Mouse (Mus musculus): ENCODE results near the gene Klhl3. TPM values are rescaled to one million over a fixed set of nuclear protein-coding genes. Genes with fewer than 3 reads are reported as not detected.

Klhl3 gene
- polyA plus RNA-seq, 1 experiment = 0.25 TPM

DNA sequence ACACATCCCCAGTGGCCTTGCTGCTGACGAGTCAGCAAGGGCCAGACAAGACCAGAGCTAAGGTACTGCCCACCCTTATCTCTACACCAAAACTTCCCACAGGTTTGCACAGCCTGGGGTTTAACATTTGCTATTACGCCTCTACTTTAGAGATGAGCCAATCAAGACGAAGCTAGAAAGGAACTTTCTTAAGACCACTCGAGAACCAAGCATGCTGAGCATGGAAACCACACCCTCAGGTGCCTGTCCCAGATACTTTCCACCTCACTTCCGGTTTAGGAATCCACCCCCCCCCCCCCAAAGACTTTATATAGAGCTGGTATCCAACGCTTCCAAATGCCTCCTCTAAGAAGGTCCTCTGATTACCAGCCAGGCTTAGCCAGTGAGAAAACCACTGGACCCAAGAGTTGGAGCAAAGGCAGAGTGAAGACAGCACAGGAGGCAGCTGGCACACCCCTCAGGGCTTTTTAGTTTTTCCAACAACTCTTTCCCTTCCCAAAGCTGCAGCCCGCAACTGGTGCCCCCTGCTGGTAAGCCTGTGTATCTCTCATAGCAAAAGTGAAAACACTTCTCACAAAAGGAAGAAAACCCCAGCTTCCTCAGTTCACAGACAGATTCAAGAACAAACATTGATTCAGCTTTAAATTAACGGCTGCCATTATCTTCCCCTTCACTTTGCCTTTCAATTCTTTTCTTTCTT, 4.1 kb upstream of the Klhl3 start:
- Histone ChIP-seq H3K4me3 (ENCODE audit: low read depth, low read length) (no peak overlapping the region), H3K9ac (ENCODE audit: low read depth, poor library complexity, severe bottlenecking) (no peak overlapping the region), H3K27me3 (ENCODE audit: control insufficient read depth, insufficient read depth, low read length, poor library complexity, severe bottlenecking) (no peaks in the 10 kb centered on the region), H3K36me3 (ENCODE audit: control insufficient read depth, insufficient read depth, low read length, poor library complexity, severe bottlenecking) (no peaks in the 10 kb centered on the region), H3K27ac (ENCODE audit: insufficient read depth, low read length) (no peak overlapping the region), H3K9me3 (replicated peaks; ENCODE audit: control insufficient read depth, insufficient read depth, low read length, poor library complexity, severe bottlenecking) (no peaks in the 10 kb centered on the region), H3K4me1 (ENCODE audit: control insufficient read depth, insufficient read depth, low read length) (peaks cover 2% of the 10 kb centered on the region)
- TF ChIP-seq EP300 (IDR thresholded peaks at IDR 0.05; ENCODE audit: insufficient read depth, low read depth, low read length) = no peak
- peak; percentile 69 for TF ChIP-seq CTCF (IDR thresholded peaks at IDR 0.05; ENCODE audit: low read depth, low read length)

DNA sequence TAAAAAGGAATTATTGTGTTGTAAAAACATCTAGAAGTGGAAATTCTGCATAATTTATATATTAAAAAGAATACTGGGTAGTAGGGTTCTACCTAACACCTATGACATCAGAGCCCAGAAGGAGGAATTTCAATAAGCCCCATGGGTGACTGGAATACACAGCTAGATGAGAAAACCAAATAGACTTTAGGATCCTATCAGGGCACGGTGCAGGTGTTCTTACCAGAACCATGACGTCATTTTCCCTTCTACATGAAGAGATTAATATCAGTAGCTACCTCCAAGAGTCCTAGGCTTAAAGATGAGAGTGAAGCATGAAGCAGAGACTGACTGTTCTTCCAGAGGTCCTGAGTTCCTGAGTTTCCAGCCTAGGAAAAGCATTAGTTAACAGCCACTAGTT, 3.4 kb upstream of the Klhl3 start:
- Histone ChIP-seq H3K4me1 (ENCODE audit: control insufficient read depth, insufficient read depth, low read length) (peaks cover 2% of the 10 kb centered on the region), H3K27ac (ENCODE audit: insufficient read depth, low read length) (no peak overlapping the region), H3K4me3 (ENCODE audit: low read depth, low read length) (no peak overlapping the region), H3K36me3 (ENCODE audit: control insufficient read depth, insufficient read depth, low read length, poor library complexity, severe bottlenecking) (no peaks in the 10 kb centered on the region), H3K9me3 (replicated peaks; ENCODE audit: control insufficient read depth, insufficient read depth, low read length, poor library complexity, severe bottlenecking) (no peaks in the 10 kb centered on the region), H3K27me3 (ENCODE audit: control insufficient read depth, insufficient read depth, low read length, poor library complexity, severe bottlenecking) (no peaks in the 10 kb centered on the region), H3K9ac (ENCODE audit: low read depth, poor library complexity, severe bottlenecking) (no peak overlapping the region)
- TF ChIP-seq POLR2A (IDR thresholded peaks at IDR 0.05; ENCODE audit: insufficient read depth, low read length) (no peak), EP300 (IDR thresholded peaks at IDR 0.05; ENCODE audit: insufficient read depth, low read depth, low read length) (no peak), CTCF (IDR thresholded peaks at IDR 0.05; ENCODE audit: low read depth, low read length) (no peak)

- TF ChIP-seq EP300 (IDR thresholded peaks at IDR 0.05; ENCODE audit: insufficient read depth, low read depth, low read length) (no peak), POLR2A (IDR thresholded peaks at IDR 0.05; ENCODE audit: insufficient read depth, low read length) (no peak), CTCF (IDR thresholded peaks at IDR 0.05; ENCODE audit: low read depth, low read length) (no peak)
- H3K9me3 ChIP-seq (replicated peaks; ENCODE audit: control insufficient read depth, insufficient read depth, low read length, poor library complexity, severe bottlenecking) = no peaks in the 10 kb centered on the region
- no peak overlapping the region for H3K4me3 ChIP-seq (ENCODE audit: low read depth, low read length)
- no peaks in the 10 kb centered on the region for H3K36me3 ChIP-seq (ENCODE audit: control insufficient read depth, insufficient read depth, low read length, poor library complexity, severe bottlenecking)
- H3K27me3 ChIP-seq (ENCODE audit: control insufficient read depth, insufficient read depth, low read length, poor library complexity, severe bottlenecking) = no peaks in the 10 kb centered on the region
- H3K9ac ChIP-seq (ENCODE audit: low read depth, poor library complexity, severe bottlenecking) = no peak overlapping the region
- peaks cover 2% of the 10 kb centered on the region for H3K4me1 ChIP-seq (ENCODE audit: control insufficient read depth, insufficient read depth, low read length)
- H3K27ac ChIP-seq (ENCODE audit: insufficient read depth, low read length) = no peak overlapping the region
Observed at GRCm38 (mm10) chr13:58115227-58115626, 1.8 kb upstream of the Klhl3 start.

DNA sequence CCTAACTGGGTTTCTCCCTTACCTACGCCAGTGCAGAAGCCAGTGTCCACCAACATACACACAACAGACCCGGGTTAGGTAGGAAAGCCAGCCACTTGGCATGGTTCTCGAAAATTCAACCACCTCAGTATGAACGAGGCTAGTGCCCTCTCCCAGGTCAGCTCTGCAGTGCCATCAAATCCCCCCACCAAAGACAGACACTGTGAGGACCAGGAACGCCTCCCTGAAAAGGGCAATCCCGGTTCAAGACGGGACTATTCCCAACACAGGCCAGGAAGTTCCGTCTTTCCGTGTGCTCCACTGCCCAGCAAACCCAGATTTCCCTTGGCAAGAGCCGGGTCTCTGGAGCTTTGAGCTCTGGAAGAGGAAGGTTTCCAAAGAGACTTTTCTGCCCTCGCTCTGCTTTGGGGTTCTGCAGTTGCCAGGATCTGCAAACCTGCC, 771 bp downstream of the Klhl3 start:
- Histone ChIP-seq H3K27ac (ENCODE audit: insufficient read depth, low read length) (no peak overlapping the region), H3K27me3 (ENCODE audit: control insufficient read depth, insufficient read depth, low read length, poor library complexity, severe bottlenecking) (no peaks in the 10 kb centered on the region), H3K36me3 (ENCODE audit: control insufficient read depth, insufficient read depth, low read length, poor library complexity, severe bottlenecking) (no peaks in the 10 kb centered on the region), H3K4me3 (ENCODE audit: low read depth, low read length) (peak overlapping the region; percentile 25), H3K4me1 (ENCODE audit: control insufficient read depth, insufficient read depth, low read length) (peaks cover 2% of the 10 kb centered on the region), H3K9ac (ENCODE audit: low read depth, poor library complexity, severe bottlenecking) (no peak overlapping the region), H3K9me3 (replicated peaks; ENCODE audit: control insufficient read depth, insufficient read depth, low read length, poor library complexity, severe bottlenecking) (no peaks in the 10 kb centered on the region)
- no peak for TF ChIP-seq POLR2A (IDR thresholded peaks at IDR 0.05; ENCODE audit: insufficient read depth, low read length)
- no peak for TF ChIP-seq CTCF (IDR thresholded peaks at IDR 0.05; ENCODE audit: low read depth, low read length)
- TF ChIP-seq EP300 (IDR thresholded peaks at IDR 0.05; ENCODE audit: insufficient read depth, low read depth, low read length) = no peak

- no peaks in the 10 kb centered on the region for H3K36me3 ChIP-seq (ENCODE audit: control insufficient read depth, insufficient read depth, low read length, poor library complexity, severe bottlenecking)
- peaks cover 2% of the 10 kb centered on the region for H3K4me1 ChIP-seq (ENCODE audit: control insufficient read depth, insufficient read depth, low read length)
- no peaks in the 10 kb centered on the region for H3K9me3 ChIP-seq (replicated peaks; ENCODE audit: control insufficient read depth, insufficient read depth, low read length, poor library complexity, severe bottlenecking)
- no peak overlapping the region for H3K9ac ChIP-seq (ENCODE audit: low read depth, poor library complexity, severe bottlenecking)
- H3K27ac ChIP-seq (ENCODE audit: insufficient read depth, low read length) = no peak overlapping the region
- H3K27me3 ChIP-seq (ENCODE audit: control insufficient read depth, insufficient read depth, low read length, poor library complexity, severe bottlenecking) = no peaks in the 10 kb centered on the region
- TF ChIP-seq EP300 (IDR thresholded peaks at IDR 0.05; ENCODE audit: insufficient read depth, low read depth, low read length) (no peak), CTCF (IDR thresholded peaks at IDR 0.05; ENCODE audit: low read depth, low read length) (no peak), POLR2A (IDR thresholded peaks at IDR 0.05; ENCODE audit: insufficient read depth, low read length) (no peak)
- no peak overlapping the region for H3K4me3 ChIP-seq (ENCODE audit: low read depth, low read length)
Observed at GRCm38 (mm10) chr13:58112191-58112590, 1.2 kb downstream of the Klhl3 start.

DNA sequence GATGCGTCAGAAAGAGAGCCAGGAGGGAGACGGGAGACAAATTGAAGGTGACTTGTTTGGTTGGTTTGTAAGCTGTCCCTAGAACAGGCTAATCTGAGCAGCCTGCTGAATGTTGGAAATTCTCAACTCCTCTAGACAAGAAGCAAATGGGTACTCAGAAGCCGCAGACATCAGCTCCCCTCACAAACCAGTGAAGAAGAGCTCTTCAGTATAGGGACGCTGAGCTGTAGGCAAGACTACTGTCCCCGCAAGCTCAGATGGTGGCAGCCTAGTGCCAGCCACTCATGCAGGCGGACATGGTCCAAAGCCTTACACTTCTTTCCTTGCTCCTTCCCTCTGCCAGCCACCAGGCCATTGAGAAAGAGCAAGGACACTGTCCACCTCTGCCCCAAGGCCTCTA, 2.1 kb downstream of the Klhl3 start:
- Histone ChIP-seq H3K36me3 (ENCODE audit: control insufficient read depth, insufficient read depth, low read length, poor library complexity, severe bottlenecking) (no peaks in the 10 kb centered on the region), H3K9me3 (replicated peaks; ENCODE audit: control insufficient read depth, insufficient read depth, low read length, poor library complexity, severe bottlenecking) (no peaks in the 10 kb centered on the region), H3K27me3 (ENCODE audit: control insufficient read depth, insufficient read depth, low read length, poor library complexity, severe bottlenecking) (no peaks in the 10 kb centered on the region), H3K4me3 (ENCODE audit: low read depth, low read length) (no peak overlapping the region), H3K4me1 (ENCODE audit: control insufficient read depth, insufficient read depth, low read length) (peaks cover 2% of the 10 kb centered on the region), H3K9ac (ENCODE audit: low read depth, poor library complexity, severe bottlenecking) (no peak overlapping the region), H3K27ac (ENCODE audit: insufficient read depth, low read length) (no peak overlapping the region)
- TF ChIP-seq EP300 (IDR thresholded peaks at IDR 0.05; ENCODE audit: insufficient read depth, low read depth, low read length) (no peak), CTCF (IDR thresholded peaks at IDR 0.05; ENCODE audit: low read depth, low read length) (no peak), POLR2A (IDR thresholded peaks at IDR 0.05; ENCODE audit: insufficient read depth, low read length) (no peak)

All from ES-Bruce4 (cell line).